Mouse (Mus musculus): ENCODE results near the gene Gm1330. TPM values are rescaled to one million over a fixed set of nuclear protein-coding genes. Genes with fewer than 3 reads are reported as not detected.
"Not testable (repeated sequence)": the region's sequence is repeated elsewhere in the genome, so short reads cannot be mapped to it uniquely, and the experiment has no call there.

The Gm1330 gene
- not detected in 2 replicates for polyA plus RNA-seq (2014; fragmentation: Nextera tagmentation; extraction: Ambion mirVana)

- Histone ChIP-seq H3K9me3 (ENCODE audit: control insufficient read depth, low read length) (0 out of 2 replicates have a peak, but pooled peaks cover 10% of the 10 kb centered on the region), H3K27me3 (ENCODE audit: control insufficient read depth, insufficient read depth, low read length) (no peaks in the 10 kb centered on the region), H3K36me3 (replicated peaks; ENCODE audit: control insufficient read depth, insufficient read depth) (no peaks in the 10 kb centered on the region), H3K4me3 (replicated peaks; ENCODE audit: low read length) (no peak within 1 kb of the TSS), H3K4me2 (replicated peaks) (no peak within 1 kb of the TSS), H3K4me1 (replicated peaks; ENCODE audit: control insufficient read depth, insufficient read depth, low read length) (no peaks in the 10 kb centered on the region), H3K27ac (no peak within 1 kb of the TSS), H3K9ac (no peak within 1 kb of the TSS)
- ATAC-seq (ENCODE audit: low FRiP score), result no peak
- no peak for DNase-seq (ENCODE audit: low spot score)
These were observed at the start of gene Gm1330 for GRCm38 (mm10) chr2:149003151-149003550. Gene Gm1330, minus strand, starts transcription at chr2:149003251.

- not testable (repeated sequence) for H3K4me1 ChIP-seq (replicated peaks; ENCODE audit: control insufficient read depth, insufficient read depth, low read length); DNase-seq (ENCODE audit: low spot score); H3K9ac ChIP-seq; H3K4me3 ChIP-seq (replicated peaks; ENCODE audit: low read length); H3K27ac ChIP-seq; H3K27me3 ChIP-seq (ENCODE audit: control insufficient read depth, insufficient read depth, low read length); ATAC-seq (ENCODE audit: low FRiP score); H3K9me3 ChIP-seq (ENCODE audit: control insufficient read depth, low read length); H3K4me2 ChIP-seq (replicated peaks); H3K36me3 ChIP-seq (replicated peaks; ENCODE audit: control insufficient read depth, insufficient read depth)
- 81% methylated on average over 5 of the region's 5 CpGs for WGBS
These were observed 14.1 kb upstream of the Gm1330 start, which contains the start of gene Gm10750 for GRCm38 (mm10) chr2:149017137-149017536. Gene Gm10750, minus strand, starts transcription at chr2:149017237.

GRCm38 (mm10) chr2:149004826-149005225 is 1.8 kb upstream of the Gm1330 start:
- ATAC-seq (ENCODE audit: low FRiP score) (no peak), DNase-seq (ENCODE audit: low spot score) (no peak)
- Histone ChIP-seq H3K4me2 (replicated peaks) (no peak overlapping the region), H3K27me3 (ENCODE audit: control insufficient read depth, insufficient read depth, low read length) (no peaks in the 10 kb centered on the region), H3K36me3 (replicated peaks; ENCODE audit: control insufficient read depth, insufficient read depth) (no peaks in the 10 kb centered on the region), H3K4me3 (replicated peaks; ENCODE audit: low read length) (no peak overlapping the region), H3K4me1 (replicated peaks; ENCODE audit: control insufficient read depth, insufficient read depth, low read length) (no peaks in the 10 kb centered on the region), H3K9ac (no peak overlapping the region), H3K9me3 (ENCODE audit: control insufficient read depth, low read length) (0 out of 2 replicates have a peak, but pooled peaks cover 10% of the 10 kb centered on the region), H3K27ac (no peak overlapping the region)
- WGBS, result 84% methylated on average over 2 of the region's 2 CpGs

- H3K9me3 ChIP-seq (ENCODE audit: control insufficient read depth, low read length), result no peaks in the 10 kb centered on the region
- ATAC-seq (ENCODE audit: low FRiP score) (no peak), DNase-seq (ENCODE audit: low spot score) (no peak)
- H3K4me1 ChIP-seq (replicated peaks; ENCODE audit: control insufficient read depth, insufficient read depth, low read length), result no peaks in the 10 kb centered on the region
- H3K27ac ChIP-seq, result no peak overlapping the region
- no peak overlapping the region for H3K4me2 ChIP-seq (replicated peaks)
- 90% methylated on average over 2 of the region's 2 CpGs for WGBS
- no peak overlapping the region for H3K4me3 ChIP-seq (replicated peaks; ENCODE audit: low read length)
- no peaks in the 10 kb centered on the region for H3K27me3 ChIP-seq (ENCODE audit: control insufficient read depth, insufficient read depth, low read length)
- no peak overlapping the region for H3K9ac ChIP-seq
- no peaks in the 10 kb centered on the region for H3K36me3 ChIP-seq (replicated peaks; ENCODE audit: control insufficient read depth, insufficient read depth)
These were observed 7.9 kb downstream of the Gm1330 start for GRCm38 (mm10) chr2:148995133-148995532.

Other genes starting within 250 kb of the Gm1330 start
- not detected in 2 replicates for gene Cst11, start 231.8 kb downstream of the Gm1330 start, polyA plus RNA-seq (2014; fragmentation: Nextera tagmentation; extraction: Ambion mirVana)
- not detected in 2 replicates for gene 8030411F24Rik, start 221.2 kb downstream of the Gm1330 start, polyA plus RNA-seq (2014; fragmentation: Nextera tagmentation; extraction: Ambion mirVana)
- gene Cst12, start 213.9 kb downstream of the Gm1330 start, polyA plus RNA-seq (2014; fragmentation: Nextera tagmentation; extraction: Ambion mirVana), result not detected in 2 replicates
- not detected in 2 replicates for gene Cst8, start 204.5 kb downstream of the Gm1330 start, polyA plus RNA-seq (2014; fragmentation: Nextera tagmentation; extraction: Ambion mirVana)
- not detected in 2 replicates for gene Cst13, start 183.2 kb downstream of the Gm1330 start, polyA plus RNA-seq (2014; fragmentation: Nextera tagmentation; extraction: Ambion mirVana)
- not detected in 2 replicates for gene Cst9, start 168.1 kb downstream of the Gm1330 start, polyA plus RNA-seq (2014; fragmentation: Nextera tagmentation; extraction: Ambion mirVana)
- not detected in 2 replicates for gene 9230104L09Rik, start 138.2 kb downstream of the Gm1330 start, polyA plus RNA-seq (2014; fragmentation: Nextera tagmentation; extraction: Ambion mirVana)
- gene Cst3, start 127.6 kb downstream of the Gm1330 start, polyA plus RNA-seq (2014; fragmentation: Nextera tagmentation; extraction: Ambion mirVana), result 702 and 729 TPM in 2 replicates
- gene Gm10750, start 14.0 kb upstream of the Gm1330 start, polyA plus RNA-seq (2014; fragmentation: Nextera tagmentation; extraction: Ambion mirVana), result not detected in 2 replicates